Comparison of ENCODE assay signal across 21 mouse cellular contexts in the genomic region with DNA sequence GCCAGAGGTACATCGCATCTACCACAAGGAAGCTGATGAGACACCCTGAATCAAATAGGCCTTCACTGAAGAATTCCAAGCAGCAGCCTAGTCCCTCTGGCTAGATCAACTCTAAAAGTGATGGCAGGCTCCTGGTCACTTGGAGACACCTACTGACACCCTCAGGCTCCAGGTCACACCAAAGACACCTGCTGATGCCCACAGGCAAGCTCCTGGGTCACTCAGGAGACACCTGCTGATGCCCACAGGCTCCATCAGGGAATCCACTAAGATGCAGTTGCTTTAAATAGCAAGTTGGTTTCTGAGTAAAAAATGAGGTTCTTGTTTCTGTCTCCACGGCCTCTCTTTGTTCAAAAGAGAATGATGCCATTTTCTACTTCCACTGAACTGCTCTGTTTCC.
"Had no signal": no experiment of that assay in that cellular context is flagged by ENCODE, and none has a peak within 500 bp of the region (broad histone marks: within the 10 kb centered on the region; RNA-seq: fewer than 3 reads in every experiment).

No protein-coding gene starts in this region.

- H3K4me3 ChIP-seq: limb, embryonic 12.5 days; limb, embryonic 15.5 days; midbrain, embryonic 12.5 days; midbrain, embryonic 15.5 days; myocyte; neural tube, embryonic 13.5 days; stomach, embryonic 15.5 days had no signal

- H3K27ac ChIP-seq: limb, embryonic 12.5 days; limb, embryonic 15.5 days; liver, embryonic 14.5 days; midbrain, embryonic 12.5 days; midbrain, embryonic 15.5 days; neural tube, embryonic 13.5 days; stomach, embryonic 15.5 days had no signal

- DNase-seq: kidney, adult 8-10 months; kidney, postnatal 14 days; kidney, postnatal 4 days; left cerebral cortex, postnatal 4 days; liver, postnatal 0 days; lung, embryonic 14.5 days; lung, postnatal 10 days; lung, postnatal 4 days; retina, postnatal 1 day; right cerebral cortex, postnatal 25 days; spleen, adult 18-20 months; thymus, postnatal 25 days had no signal

- H3K4me2 ChIP-seq: limb, embryonic 12.5 days; limb, embryonic 15.5 days; liver, embryonic 11.5 days; lung, embryonic 14.5 days; midbrain, embryonic 12.5 days; midbrain, embryonic 15.5 days; neural tube, embryonic 13.5 days; stomach, embryonic 15.5 days had no signal

- ATAC-seq: liver, postnatal 0 days; midbrain, embryonic 15.5 days had no signal

- H3K9ac ChIP-seq: limb, embryonic 12.5 days; limb, embryonic 15.5 days; liver, embryonic 14.5 days; liver, postnatal 0 days; lung, embryonic 14.5 days; midbrain, embryonic 12.5 days; midbrain, embryonic 15.5 days; neural tube, embryonic 13.5 days; stomach, embryonic 15.5 days had no signal

- H3K36me3 ChIP-seq: limb, embryonic 12.5 days; limb, embryonic 15.5 days; midbrain, embryonic 12.5 days; midbrain, embryonic 15.5 days; neural tube, embryonic 13.5 days; stomach, embryonic 15.5 days had no signal

- H3K9me3 ChIP-seq: limb, embryonic 12.5 days; limb, embryonic 15.5 days; midbrain, embryonic 12.5 days; midbrain, embryonic 15.5 days; neural tube, embryonic 13.5 days; stomach, embryonic 15.5 days had no signal

- H3K27me3 ChIP-seq: limb, embryonic 12.5 days; limb, embryonic 15.5 days; midbrain, embryonic 12.5 days; midbrain, embryonic 15.5 days; neural tube, embryonic 13.5 days; stomach, embryonic 15.5 days had no signal

- H3K4me1 ChIP-seq: midbrain, embryonic 12.5 days; midbrain, embryonic 15.5 days had no signal
